Mouse (Mus musculus) embryonic facial prominence, embryonic 13.5 days (tissue): ENCODE data around the gene Phf2. TPM values are rescaled to one million over a fixed set of nuclear protein-coding genes. Genes with fewer than 3 reads are reported as not detected.
A peak's percentile ranks its signal among the peaks of the same experiment; 100 is the strongest.
"Not testable (repeated sequence)": the region's sequence is repeated elsewhere in the genome, so short reads cannot be mapped to it uniquely, and the experiment has no call there.

ENCODE experiments used
- ATAC-seq: fragments of 200-750 bp; cut with Nextera tagmentation; 2 replicates; pipeline ENCODE4 v1.8.0; 2017; ENCODE audit warnings: low read depth; ENCODE audit not compliant: insufficient number of reproducible peaks, insufficient read depth, low FRiP score, low TSS enrichment
- H3K27ac ChIP-seq: fragments of 300-500 bp; sonication (generic); 2 replicates; pipeline ENCODE4 v1.5.1; 2015; ENCODE audit warnings: moderate library complexity, mild to moderate bottlenecking, inconsistent platforms
- H3K27me3 ChIP-seq: fragments of 300-500 bp; sonication (generic); 2 replicates; pipeline ENCODE4 v1.6.1; 2015; ENCODE audit warnings: mild to moderate bottlenecking, inconsistent platforms
- H3K36me3 ChIP-seq: fragments of 300-500 bp; sonication (generic); 2 replicates; pipeline ENCODE4 v1.6.1; 2015; ENCODE audit warnings: mild to moderate bottlenecking, inconsistent platforms
- H3K4me1 ChIP-seq: fragments of 300-500 bp; sonication (generic); 2 replicates; pipeline ENCODE4 v1.6.1; 2015; ENCODE audit warnings: inconsistent platforms
- H3K4me2 ChIP-seq: fragments of 300-500 bp; sonication (generic); 2 replicates; pipeline ENCODE4 v1.6.1; 2015; ENCODE audit warnings: moderate library complexity, mild to moderate bottlenecking, inconsistent platforms
- H3K4me3 ChIP-seq: fragments of 300-500 bp; sonication (generic); 2 replicates; pipeline ENCODE4 v1.5.1; 2015; ENCODE audit warnings: mild to moderate bottlenecking, inconsistent platforms
- H3K9ac ChIP-seq: fragments of 300-500 bp; sonication (generic); 2 replicates; pipeline ENCODE4 v1.6.1; 2015; ENCODE audit warnings: mild to moderate bottlenecking, inconsistent platforms
- H3K9me3 ChIP-seq: fragments of 300-500 bp; sonication (generic); 2 replicates; pipeline ENCODE4 v1.6.1; 2016; ENCODE audit warnings: inconsistent platforms
- WGBS: fragments of 180-500 bp; shearing (Covaris S2); methylation state at CpG from one replicate; pipeline ENCODE4 v1.1.7; 2015; ENCODE audit warnings: mixed read lengths; 5-methylcytosine and 5-hydroxymethylcytosine counted together
- polyA plus RNA-seq: library from polyadenylated mRNA; unstranded; fragments of >200 nt; fragmentation: Nextera tagmentation; extraction: Ambion mirVana; gene quantifications from 2 replicates; pipeline ENCODE4 v1.2.1, GENCODE M21; 2015

Gene Phf2
- polyA plus RNA-seq, 1 experiment from 2014 or later: 11.6 TPM

GRCm38 (mm10) chr13:48830528-48831250 is 40.2 kb downstream of the Phf2 start:
- no peaks in the 10 kb centered on the region for H3K9me3 ChIP-seq
- 65% methylated on average over 14 of the region's 14 CpGs for WGBS
- H3K36me3 ChIP-seq: peaks cover 84% of the 10 kb centered on the region
- no peak overlapping the region for H3K27ac ChIP-seq
- no peak overlapping the region for H3K4me3 ChIP-seq
- no peak overlapping the region for H3K4me2 ChIP-seq
- H3K9ac ChIP-seq: no peak overlapping the region
- no peaks in the 10 kb centered on the region for H3K27me3 ChIP-seq
- ATAC-seq: no peak
- H3K4me1 ChIP-seq: peaks cover 3% of the 10 kb centered on the region; the same call in 1 of the 2 replicates

DNA sequence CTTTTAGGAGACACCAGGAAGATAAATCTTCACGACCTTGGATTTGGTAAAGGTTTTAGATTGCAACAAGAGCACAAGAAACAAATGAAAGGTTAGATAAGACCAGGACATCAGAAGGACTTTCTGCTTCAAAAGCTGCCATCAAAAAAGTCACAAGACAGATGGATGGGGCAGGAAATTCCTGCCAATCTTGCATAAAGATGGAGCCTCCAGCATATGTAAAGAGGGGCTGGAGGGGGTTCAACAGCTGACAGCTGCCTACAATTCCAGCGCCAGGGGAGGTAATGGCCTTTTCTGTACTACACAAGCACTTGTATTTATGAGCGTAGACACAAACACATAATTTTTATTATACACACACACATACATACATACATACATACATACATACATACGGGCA is 41.1 kb downstream of the Phf2 start:
- Histone ChIP-seq H3K36me3 (peaks cover 88% of the 10 kb centered on the region), H3K4me2 (no peak overlapping the region), H3K27me3 (no peaks in the 10 kb centered on the region), H3K4me3 (no peak overlapping the region), H3K9ac (no peak overlapping the region), H3K27ac (no peak overlapping the region), H3K4me1 (peaks cover 3% of the 10 kb centered on the region; the same call in 1 of the 2 replicates), H3K9me3 (no peaks in the 10 kb centered on the region)
- ATAC-seq: no peak
- 87% methylated on average over 4 of the region's 4 CpGs for WGBS

DNA sequence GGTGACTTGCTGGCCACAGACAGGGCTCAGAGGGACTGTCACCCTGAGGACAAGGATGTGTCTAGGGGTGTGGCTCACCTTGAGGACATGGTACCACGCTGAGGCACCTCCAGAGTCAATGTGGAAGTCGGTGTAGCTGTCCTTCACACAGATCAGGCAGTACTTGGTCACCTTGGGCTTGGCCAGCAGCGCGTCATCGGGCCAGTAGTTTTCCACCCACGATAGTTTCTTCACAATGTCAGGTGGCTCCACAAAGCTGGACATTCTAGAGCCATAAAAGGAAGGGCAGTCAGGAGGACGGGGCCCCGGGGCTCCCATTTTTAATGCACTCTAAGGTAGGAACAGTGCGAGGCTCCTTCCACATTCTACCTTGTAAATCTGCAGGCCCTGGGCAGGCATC is 48.0 kb downstream of the Phf2 start:
- Histone ChIP-seq H3K27me3 (no peaks in the 10 kb centered on the region), H3K36me3 (peaks cover 96% of the 10 kb centered on the region), H3K9me3 (no peaks in the 10 kb centered on the region), H3K9ac (no peak overlapping the region), H3K27ac (no peak overlapping the region), H3K4me1 (no peaks in the 10 kb centered on the region), H3K4me3 (no peak overlapping the region), H3K4me2 (no peak overlapping the region)
- ATAC-seq: no peak
- WGBS: 94% methylated on average over 9 of the region's 9 CpGs

DNA sequence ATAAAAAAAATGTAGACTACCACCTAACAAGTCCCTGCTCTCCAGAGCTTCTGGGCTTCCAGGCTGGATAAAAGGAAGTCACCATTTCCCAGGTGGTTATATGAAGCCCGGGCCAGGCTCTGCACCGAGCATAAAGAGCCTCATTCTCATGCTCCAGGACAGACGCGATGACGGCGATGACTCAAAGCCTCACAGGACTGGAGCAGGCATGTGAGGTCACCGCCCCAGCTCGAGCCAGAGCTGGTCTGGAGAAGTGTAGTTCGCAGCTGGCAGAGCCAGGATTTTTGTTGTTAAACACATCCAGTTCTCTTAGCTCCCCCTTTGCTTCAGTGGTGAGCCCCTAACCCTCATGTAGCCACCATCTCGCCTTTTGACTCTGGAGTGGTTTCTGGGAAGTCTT is 48.6 kb downstream of the Phf2 start:
- Histone ChIP-seq H3K27me3 (no peaks in the 10 kb centered on the region), H3K4me2 (no peak overlapping the region), H3K9me3 (no peaks in the 10 kb centered on the region), H3K4me3 (no peak overlapping the region), H3K4me1 (no peaks in the 10 kb centered on the region), H3K9ac (no peak overlapping the region), H3K36me3 (peaks cover 96% of the 10 kb centered on the region), H3K27ac (no peak overlapping the region)
- no peak for ATAC-seq
- WGBS: 91% methylated on average over 10 of the region's 10 CpGs

- 57% methylated on average over 3 of the region's 3 CpGs for WGBS
- H3K36me3 ChIP-seq: peaks cover 99% of the 10 kb centered on the region
- no peaks in the 10 kb centered on the region for H3K27me3 ChIP-seq
- no peak overlapping the region for H3K9ac ChIP-seq
- H3K4me1 ChIP-seq: no peaks in the 10 kb centered on the region
- H3K9me3 ChIP-seq: no peaks in the 10 kb centered on the region
- no peak overlapping the region for H3K27ac ChIP-seq
- no peak overlapping the region for H3K4me3 ChIP-seq
- no peak overlapping the region for H3K4me2 ChIP-seq
- no peak for ATAC-seq
Observed at GRCm38 (mm10) chr13:48819131-48819530, 51.8 kb downstream of the Phf2 start.

DNA sequence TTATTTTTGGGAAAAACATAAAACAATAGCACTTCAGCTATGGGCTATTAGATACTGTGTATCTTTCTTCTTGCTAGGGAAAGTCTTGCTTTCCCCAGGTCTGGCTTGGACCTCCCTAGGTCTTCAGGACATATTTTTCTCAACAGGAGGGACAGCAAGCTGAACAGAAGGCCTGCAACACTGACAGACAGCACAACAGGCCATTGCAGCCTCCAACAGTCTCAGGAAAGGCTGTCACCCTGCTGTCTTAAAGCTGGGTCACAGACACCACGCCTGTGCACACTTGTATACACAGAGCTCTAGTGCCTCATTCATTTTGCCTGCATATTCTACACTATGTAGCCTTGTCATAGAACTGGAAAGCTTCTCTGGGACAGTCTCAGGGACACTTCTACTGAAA is 56.5 kb downstream of the Phf2 start:
- Histone ChIP-seq H3K36me3 (peaks cover 97% of the 10 kb centered on the region), H3K27me3 (no peaks in the 10 kb centered on the region), H3K4me3 (no peak overlapping the region), H3K9ac (no peak overlapping the region), H3K9me3 (no peaks in the 10 kb centered on the region), H3K27ac (no peak overlapping the region), H3K4me2 (no peak overlapping the region), H3K4me1 (peaks cover 13% of the 10 kb centered on the region)
- no peak for ATAC-seq
- 88% methylated on average over 1 of the region's 1 CpGs for WGBS

DNA sequence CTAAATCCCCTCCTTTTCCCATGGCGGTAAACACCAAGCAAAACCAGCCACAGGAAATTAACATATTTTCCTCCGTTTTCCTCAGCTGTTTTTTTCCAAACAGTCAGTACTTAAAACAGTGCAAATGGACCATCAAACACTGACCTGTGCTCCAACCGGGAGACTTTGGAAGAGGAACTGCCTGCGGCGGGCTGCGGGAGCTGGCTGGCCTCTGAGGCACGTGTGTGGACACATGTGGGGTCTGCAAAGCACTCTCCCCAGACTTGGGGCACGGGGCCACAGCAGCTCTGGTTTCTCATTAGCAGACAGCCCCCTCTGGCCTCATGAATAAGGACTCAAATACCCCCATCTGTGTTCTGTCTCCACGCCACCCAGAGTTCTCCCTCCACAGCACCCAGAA is 59.9 kb downstream of the Phf2 start:
- H3K4me1 ChIP-seq: peaks cover 16% of the 10 kb centered on the region
- H3K4me2 ChIP-seq: no peak overlapping the region
- H3K27ac ChIP-seq: no peak overlapping the region
- no peak overlapping the region for H3K9ac ChIP-seq
- no peaks in the 10 kb centered on the region for H3K27me3 ChIP-seq
- 65% methylated on average over 9 of the region's 9 CpGs for WGBS
- no peak overlapping the region for H3K4me3 ChIP-seq
- peaks cover 88% of the 10 kb centered on the region for H3K36me3 ChIP-seq
- ATAC-seq: no peak
- H3K9me3 ChIP-seq: no peaks in the 10 kb centered on the region

- Histone ChIP-seq H3K36me3 (peaks cover 88% of the 10 kb centered on the region), H3K27ac (no peak overlapping the region)
- no peak for ATAC-seq
Observed at GRCm38 (mm10) chr13:48810274-48810823, 60.6 kb downstream of the Phf2 start.

GRCm38 (mm10) chr13:48809668-48810067 is 61.3 kb downstream of the Phf2 start:
- H3K27me3 ChIP-seq, H3K4me3 ChIP-seq, H3K9ac ChIP-seq, H3K27ac ChIP-seq, H3K9me3 ChIP-seq, H3K4me2 ChIP-seq, ATAC-seq: not testable (repeated sequence)
- 90% methylated on average over 4 of the region's 4 CpGs for WGBS
- Histone ChIP-seq H3K4me1 (peaks cover 16% of the 10 kb centered on the region), H3K36me3 (peaks cover 87% of the 10 kb centered on the region)

More at GRCm38 (mm10) chr13:48810274-48810823, 60.6 kb downstream of the Phf2 start:
- 83% methylated on average over 7 of the region's 7 CpGs for WGBS
- no peaks in the 10 kb centered on the region for H3K27me3 ChIP-seq
- peaks cover 16% of the 10 kb centered on the region for H3K4me1 ChIP-seq
- no peaks in the 10 kb centered on the region for H3K9me3 ChIP-seq
- H3K4me3 ChIP-seq: no peak overlapping the region
- no peak overlapping the region for H3K4me2 ChIP-seq
- H3K9ac ChIP-seq: no peak overlapping the region

DNA sequence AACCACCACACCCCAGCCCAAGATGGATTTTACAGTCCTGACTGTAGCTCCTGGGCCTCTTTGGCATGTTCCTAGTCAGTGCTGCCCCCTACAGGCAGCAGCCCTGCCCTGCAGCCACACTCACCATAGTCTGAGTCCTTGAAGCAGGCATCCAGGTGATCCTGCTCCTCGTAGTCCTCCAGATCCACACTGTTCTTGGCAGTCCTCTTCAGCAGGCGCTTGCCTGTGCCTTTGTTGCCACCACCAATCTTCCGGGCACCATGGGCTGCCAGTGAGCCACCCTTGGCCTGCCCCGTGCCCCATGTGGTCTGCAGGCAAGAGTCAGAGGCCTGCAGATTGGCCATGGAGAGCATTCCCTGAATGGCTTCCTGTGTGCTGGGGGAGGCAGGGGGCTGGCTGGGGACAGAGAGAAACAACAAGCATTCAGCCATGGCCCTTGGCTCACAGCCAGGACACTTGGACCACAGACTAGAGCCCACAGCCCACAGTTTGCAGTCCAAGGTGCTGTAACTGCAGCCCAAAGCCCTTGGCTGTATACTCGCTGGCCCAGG is 63.4 kb downstream of the Phf2 start:
- H3K9me3 ChIP-seq: no peaks in the 10 kb centered on the region
- peaks cover 16% of the 10 kb centered on the region for H3K4me1 ChIP-seq
- no peaks in the 10 kb centered on the region; the same call in 1 of the 2 replicates for H3K27me3 ChIP-seq
- H3K4me2 ChIP-seq: no peak overlapping the region
- WGBS: 70% methylated on average over 5 of the region's 5 CpGs
- H3K4me3 ChIP-seq: no peak overlapping the region
- ATAC-seq: no peak
- peak overlapping the region; percentile 1; the same call in 1 of the 2 replicates for H3K27ac ChIP-seq
- peaks cover 86% of the 10 kb centered on the region for H3K36me3 ChIP-seq
- H3K9ac ChIP-seq: no peak overlapping the region

GRCm38 (mm10) chr13:48802181-48802580 is 68.7 kb downstream of the Phf2 start:
- Histone ChIP-seq H3K27ac (no peak overlapping the region), H3K9ac (no peak overlapping the region), H3K27me3 (peaks cover 12% of the 10 kb centered on the region), H3K36me3 (peaks cover 58% of the 10 kb centered on the region), H3K4me3 (no peak overlapping the region), H3K9me3 (no peaks in the 10 kb centered on the region), H3K4me2 (no peak overlapping the region), H3K4me1 (0 out of 2 replicates have a peak, but pooled peaks cover 3% of the 10 kb centered on the region)
- 41% methylated on average over 15 of the region's 15 CpGs for WGBS
- ATAC-seq: no peak
